Mouse (Mus musculus) ES-E14 (cell line): ENCODE data around the gene Nfic. TPM values are rescaled to one million over a fixed set of nuclear protein-coding genes. Genes with fewer than 3 reads are reported as not detected.

Experiments
- DNase-seq: peaks from one replicate; pipeline ENCODE4 v3.0.0-alpha.2; 2013; ENCODE audit warnings: low read depth, low spot score
- H3K27ac ChIP-seq: 2 replicates; pipeline ENCODE4 v1.5.1; 2012; ENCODE audit warnings: low read depth, mild to moderate bottlenecking, low read length, moderate library complexity, mixed read lengths; ENCODE audit not compliant: poor library complexity, insufficient read depth, severe bottlenecking
- H3K36me3 ChIP-seq: 2 replicates; pipeline ENCODE4 v1.6.1; 2012; ENCODE audit warnings: mild to moderate bottlenecking, low read length, moderate library complexity, mixed read lengths; ENCODE audit not compliant: control insufficient read depth, poor library complexity, insufficient read depth, severe bottlenecking
- H3K4me1 ChIP-seq, 2 experiments: fragments of 150-350 bp in 1 of 2; sonication (generic) in 1 of 2; 2 replicates each; pipeline ENCODE4 v1.6.1; 2012; ENCODE audit warnings: low read length in 2 of 2, mild to moderate bottlenecking in 1 of 2, mixed read lengths in 1 of 2; ENCODE audit not compliant: control insufficient read depth in 2 of 2, insufficient read depth in 2 of 2, poor library complexity in 1 of 2
- H3K4me3 ChIP-seq, 2 experiments: fragments of 150-350 bp in 1 of 2; sonication (generic) in 1 of 2; 2 replicates each; pipeline ENCODE4 v1.5.1; 2012; ENCODE audit warnings: low read length in 2 of 2, low read depth in 1 of 2, mild to moderate bottlenecking in 1 of 2, mixed read lengths in 1 of 2; ENCODE audit not compliant: insufficient read depth in 1 of 2, poor library complexity in 1 of 2, severe bottlenecking in 1 of 2
- H3K9ac ChIP-seq: 2 replicates; pipeline ENCODE4 v1.6.1; 2012; ENCODE audit warnings: low read depth, mild to moderate bottlenecking, low read length, mixed read lengths; ENCODE audit not compliant: poor library complexity, insufficient read depth, severe bottlenecking
- H3K9me3 ChIP-seq: fragments of 150-350 bp; sonication (generic); 2 replicates; pipeline ENCODE4 v1.6.1; 2012; ENCODE audit warnings: low read depth, mild to moderate bottlenecking, low read length; ENCODE audit not compliant: control insufficient read depth, insufficient read depth
- CHD2 ChIP-seq: IDR thresholded peaks from 2 replicates; pipeline ENCODE4 v1.6.1; 2014; ENCODE audit warnings: mild to moderate bottlenecking, low read depth, low read length, inconsistent platforms
- HCFC1 ChIP-seq: IDR thresholded peaks from 2 replicates; pipeline ENCODE4 v1.6.1; 2012; ENCODE audit warnings: low read length, inconsistent platforms, borderline replicate concordance; ENCODE audit not compliant: insufficient read depth
- MAFK ChIP-seq: IDR thresholded peaks from 2 replicates; pipeline ENCODE4 v1.6.1; 2014; ENCODE audit warnings: mild to moderate bottlenecking, low read depth, low read length, inconsistent platforms; ENCODE audit not compliant: insufficient read depth
- ZC3H11A ChIP-seq: IDR thresholded peaks from 2 replicates; pipeline ENCODE4 v1.6.1; 2012; ENCODE audit warnings: low read depth, mild to moderate bottlenecking, inconsistent platforms, low read length, borderline replicate concordance
- ZNF384 ChIP-seq: IDR thresholded peaks from 2 replicates; pipeline ENCODE4 v1.6.1; 2012; ENCODE audit warnings: low read depth, low read length, inconsistent platforms
- in situ Hi-C, 2 experiments: fragments of 600-800 bp; cut with MboI; formaldehyde crosslinking; loops; one replicate each; pipeline ENCODE4 v1.15.1; 2025; ENCODE audit warnings: low sequenced_read_pairs in 2 of 2, inconsistent platforms in 1 of 2; ENCODE audit not compliant: unreplicated experiment in 2 of 2
- total RNA-seq: library from RNA; depleted of rRNA; stranded (reverse); fragments of 300-350 nt; gene quantifications from 2 replicates; pipeline ENCODE4 v1.2.3, GENCODE M21; 2012

Gene Nfic
- total RNA-seq, 1 experiment = 4.9 TPM

DNA sequence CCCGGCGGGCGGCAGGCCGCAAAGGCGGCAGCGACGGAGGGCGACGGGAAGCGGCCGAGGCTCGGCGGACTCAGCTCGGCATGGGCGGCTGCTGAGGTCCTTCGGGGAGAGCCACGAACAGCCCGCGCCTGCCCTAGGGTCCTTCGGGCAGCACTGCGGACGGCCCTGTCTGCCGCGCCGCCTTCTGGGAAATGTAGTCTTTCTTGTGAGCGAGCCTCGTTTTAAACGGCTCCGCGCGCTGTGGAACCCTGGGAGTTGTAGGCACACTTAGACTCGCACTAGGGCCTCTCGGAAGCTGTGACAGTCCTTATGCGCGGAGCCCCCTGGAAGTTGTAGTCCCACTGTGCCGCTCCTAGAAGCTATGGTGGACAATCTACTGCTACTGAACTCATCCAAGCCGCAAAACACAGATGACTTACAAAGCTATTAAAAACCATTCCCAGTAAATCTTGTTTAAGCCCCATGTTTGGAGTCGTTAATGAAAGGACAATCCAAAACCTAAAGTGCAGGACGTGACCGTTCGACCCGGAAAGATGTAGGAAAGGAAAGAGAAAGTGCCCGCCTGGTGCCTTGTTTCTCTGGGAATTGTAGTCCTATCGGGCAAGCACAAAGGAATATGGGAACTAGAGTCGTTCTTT is 40.9 kb upstream of the Nfic start, which contains the start of gene Ncln:
Gene Ncln, minus strand, starts transcription at position 129 of the 638 bp plus-strand sequence.
- no peak for TF ChIP-seq MAFK
- TF ChIP-seq HCFC1 = peak; percentile 97
- TF ChIP-seq CHD2 = peak; percentile 48; the same call in 1 of the 2 replicates
- in situ Hi-C loops = no loop called here
- no peaks in the 10 kb centered on the region for H3K9me3 ChIP-seq
- 0 out of 2 replicates have a peak within 1 kb of the TSS, but pooled peaks have one; percentile 7 for H3K27ac ChIP-seq
- peak; percentile 95 for DNase-seq
- peak within 1 kb of the TSS; percentile 92 for H3K9ac ChIP-seq
- peaks cover 0 to 14% of the 10 kb centered on the region in 2 experiments; a peak in 2 of 4 replicates for H3K4me1 ChIP-seq
- H3K4me3 ChIP-seq = peak within 1 kb of the TSS; percentile 83 to 85
- H3K36me3 ChIP-seq = peaks cover 20% of the 10 kb centered on the region; the same call in 1 of the 2 replicates

DNA sequence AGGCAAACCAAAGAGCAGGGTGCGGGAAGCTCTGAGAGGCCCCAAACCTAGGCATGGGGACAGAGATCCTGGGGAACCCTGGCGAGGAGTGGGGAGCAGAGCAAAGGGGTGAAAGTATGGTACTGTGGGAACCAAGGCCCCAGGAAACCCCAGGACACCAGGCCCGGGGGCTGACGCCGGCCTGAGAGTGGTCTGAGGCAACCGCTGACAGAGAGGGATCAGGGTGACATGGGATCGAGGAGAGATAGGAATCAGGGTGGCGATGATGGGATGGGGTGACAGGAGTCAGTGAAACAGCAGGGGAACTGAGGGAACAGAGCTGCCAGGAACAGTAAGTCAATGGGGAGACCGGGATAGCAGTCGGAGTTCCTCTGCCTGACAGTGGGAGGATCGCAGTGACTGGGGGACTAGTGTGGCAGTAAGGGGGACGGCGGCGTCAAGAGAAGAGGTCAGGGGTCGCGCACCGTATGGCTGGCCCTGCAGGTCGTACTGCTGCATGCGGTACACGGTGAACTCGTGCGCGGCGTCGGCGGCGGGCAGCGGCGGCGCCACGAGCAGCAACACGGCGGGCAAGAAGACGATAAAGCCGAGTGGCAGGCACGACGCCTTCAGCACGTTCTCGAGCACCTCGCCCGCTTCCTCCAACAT is 40.3 kb upstream of the Nfic start:
- TF ChIP-seq ZC3H11A (no peak), CHD2 (no peak), ZNF384 (no peak), MAFK (no peak), HCFC1 (no peak)
- H3K9me3 ChIP-seq = no peaks in the 10 kb centered on the region
- no peak for DNase-seq
- H3K4me3 ChIP-seq = peak overlapping the region; percentile 83 to 85
- in situ Hi-C loops = no loop called here
- peak overlapping the region; percentile 92 for H3K9ac ChIP-seq
- peaks cover 0 to 14% of the 10 kb centered on the region in 2 experiments; a peak in 2 of 4 replicates for H3K4me1 ChIP-seq
- peaks cover 26% of the 10 kb centered on the region; the same call in 1 of the 2 replicates for H3K36me3 ChIP-seq
- 0 out of 2 replicates have a peak overlapping the region, but pooled peaks have one; percentile 7 for H3K27ac ChIP-seq

DNA sequence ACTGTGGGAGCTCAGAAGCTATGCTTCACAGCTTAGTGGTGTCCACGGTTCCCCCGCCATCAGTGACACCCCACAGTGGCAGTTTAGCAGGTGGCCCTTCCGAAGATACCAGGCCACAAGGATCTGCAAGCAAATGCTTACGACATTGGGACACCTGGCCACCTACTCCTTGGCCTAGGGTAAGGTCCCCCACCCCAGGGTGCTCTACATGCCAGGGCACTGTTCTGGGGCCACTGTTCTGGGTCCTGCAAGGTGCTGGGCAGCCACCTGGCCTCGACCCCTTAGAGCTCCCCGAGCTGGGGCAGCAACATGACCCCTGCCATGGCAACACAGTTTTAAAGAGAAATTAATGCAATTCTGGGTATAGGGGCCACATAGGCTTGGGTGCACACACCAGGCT is 39.7 kb upstream of the Nfic start:
- no peak overlapping the region for H3K27ac ChIP-seq
- in situ Hi-C loops = no loop called here
- DNase-seq = no peak

DNA sequence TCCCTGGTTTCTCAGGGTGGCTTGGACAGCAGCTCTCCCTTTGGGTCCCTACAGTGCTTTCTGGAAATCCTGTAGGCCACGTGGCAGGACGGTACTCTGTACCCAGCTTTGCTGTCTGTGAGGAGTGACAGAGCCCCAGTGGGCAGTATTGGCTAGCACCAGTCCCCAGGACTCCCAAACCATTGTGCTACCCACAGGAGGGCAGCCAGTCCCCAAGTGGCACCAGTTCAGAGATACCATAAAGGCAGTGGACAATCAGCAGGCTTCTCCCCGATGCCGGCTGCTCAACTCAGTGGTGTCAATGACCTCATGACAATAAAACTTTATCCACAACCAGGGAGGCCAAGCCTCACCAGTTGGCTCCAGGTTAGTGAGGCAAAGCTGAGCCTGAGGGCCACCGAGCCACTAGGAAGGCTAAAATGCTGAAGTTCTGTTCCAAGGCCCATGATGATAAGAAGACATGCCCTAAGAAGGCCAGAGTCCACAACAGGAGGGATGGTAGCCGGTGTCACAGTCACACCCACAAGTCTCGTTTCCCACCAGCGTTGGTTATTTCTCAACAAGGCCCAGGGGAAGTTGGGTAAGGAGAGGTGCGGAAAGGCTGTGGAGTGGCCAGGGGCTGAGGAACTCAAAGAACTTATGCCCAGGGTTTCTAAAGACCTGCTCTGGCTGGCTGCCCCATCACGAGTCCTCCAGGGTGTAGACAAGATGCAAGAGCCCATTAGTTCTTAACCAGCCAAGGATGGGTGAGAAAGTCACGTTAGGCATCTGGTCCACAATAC is 39.0 kb upstream of the Nfic start:
- H3K4me1 ChIP-seq = peaks cover 0 to 12% of the 10 kb centered on the region in 2 experiments; a peak in 2 of 4 replicates
- H3K9me3 ChIP-seq = no peaks in the 10 kb centered on the region
- H3K36me3 ChIP-seq = peaks cover 36% of the 10 kb centered on the region; the same call in 1 of the 2 replicates
- no peak overlapping the region for H3K27ac ChIP-seq
- DNase-seq = no peak
- peak overlapping the region in 1 of 2 experiments; percentile 83; a peak in 1 of 4 replicates for H3K4me3 ChIP-seq
- in situ Hi-C loops = no loop called here
- TF ChIP-seq HCFC1 = no peak
- no peak for TF ChIP-seq CHD2
- TF ChIP-seq ZNF384 = no peak
- TF ChIP-seq ZC3H11A = no peak
- TF ChIP-seq MAFK = no peak
- peak overlapping the region; percentile 92; the same call in 1 of the 2 replicates for H3K9ac ChIP-seq

More for the DNA sequence above, 39.7 kb upstream of the Nfic start:
- no peak for TF ChIP-seq MAFK
- no peak for TF ChIP-seq ZNF384
- TF ChIP-seq HCFC1 = no peak
- no peak for TF ChIP-seq ZC3H11A
- no peak for TF ChIP-seq CHD2
- no peaks in the 10 kb centered on the region for H3K9me3 ChIP-seq
- H3K4me1 ChIP-seq = peaks cover 0 to 14% of the 10 kb centered on the region in 2 experiments; a peak in 2 of 4 replicates
- peaks cover 30% of the 10 kb centered on the region; the same call in 1 of the 2 replicates for H3K36me3 ChIP-seq
- H3K4me3 ChIP-seq = peak overlapping the region; percentile 83 to 85
- peak overlapping the region; percentile 92 for H3K9ac ChIP-seq
